Mouse (Mus musculus) midbrain, embryonic 11.5 days (tissue): ENCODE results near the gene Klhl5. TPM values are rescaled to one million over a fixed set of nuclear protein-coding genes. Genes with fewer than 3 reads are reported as not detected.

Experiments
- ATAC-seq: fragments of 200-750 bp; cut with Nextera tagmentation; 2 replicates; pipeline ENCODE4 v1.8.0; 2017; ENCODE audit warnings: moderate TSS enrichment, moderate library complexity; ENCODE audit not compliant: low FRiP score
- DNase-seq: peaks from one replicate; pipeline ENCODE4 v3.0.0; 2015; ENCODE audit warnings: low spot score; ENCODE audit errors: missing footprints
- H3K27ac ChIP-seq: fragments of 300-500 bp; sonication (generic); 2 replicates; pipeline ENCODE4 v1.5.1; 2014; ENCODE audit warnings: low read depth, low read length
- H3K27me3 ChIP-seq: fragments of 300-500 bp; sonication (generic); 2 replicates; pipeline ENCODE4 v1.6.1; 2014; ENCODE audit warnings: mild to moderate bottlenecking, low read length, moderate library complexity, mixed read lengths; ENCODE audit not compliant: control insufficient read depth, insufficient read depth
- H3K36me3 ChIP-seq: fragments of 300-500 bp; sonication (generic); 2 replicates; pipeline ENCODE4 v1.6.1; 2014; ENCODE audit warnings: mild to moderate bottlenecking, low read length, moderate library complexity, mixed read lengths; ENCODE audit not compliant: control insufficient read depth, insufficient read depth
- H3K4me1 ChIP-seq: fragments of 300-500 bp; sonication (generic); 2 replicates; pipeline ENCODE4 v1.6.1; 2014; ENCODE audit warnings: low read length; ENCODE audit not compliant: control insufficient read depth, insufficient read depth
- H3K4me2 ChIP-seq: fragments of 300-500 bp; sonication (generic); 2 replicates; pipeline ENCODE4 v1.6.1; 2014; ENCODE audit warnings: mild to moderate bottlenecking, moderate library complexity
- H3K4me3 ChIP-seq: fragments of 300-500 bp; sonication (generic); 2 replicates; pipeline ENCODE4 v1.5.1; 2014; ENCODE audit warnings: low read depth, low read length
- H3K9ac ChIP-seq: fragments of 300-500 bp; sonication (generic); 2 replicates; pipeline ENCODE4 v1.6.1; 2014; ENCODE audit warnings: low read length
- H3K9me3 ChIP-seq: fragments of 300-500 bp; sonication (generic); 2 replicates; pipeline ENCODE4 v1.6.1; 2016; ENCODE audit warnings: low read length; ENCODE audit not compliant: control insufficient read depth
- WGBS: fragments of 180-500 bp; shearing (Covaris S2); extraction: QIAGEN DNeasy Blood & Tissue Kit; methylation state at CpG from one replicate; pipeline ENCODE4 v1.1.7; 2014; 5-methylcytosine and 5-hydroxymethylcytosine counted together
- polyA plus RNA-seq: library from polyadenylated mRNA; unstranded; fragments of >200 nt; fragmentation: Nextera tagmentation; extraction: Ambion mirVana; gene quantifications from 2 replicates; pipeline ENCODE4 v1.2.1, GENCODE M21; 2014

Klhl5 gene
- polyA plus RNA-seq, 1 experiment from 2014 or later, result 20.6 TPM

DNA sequence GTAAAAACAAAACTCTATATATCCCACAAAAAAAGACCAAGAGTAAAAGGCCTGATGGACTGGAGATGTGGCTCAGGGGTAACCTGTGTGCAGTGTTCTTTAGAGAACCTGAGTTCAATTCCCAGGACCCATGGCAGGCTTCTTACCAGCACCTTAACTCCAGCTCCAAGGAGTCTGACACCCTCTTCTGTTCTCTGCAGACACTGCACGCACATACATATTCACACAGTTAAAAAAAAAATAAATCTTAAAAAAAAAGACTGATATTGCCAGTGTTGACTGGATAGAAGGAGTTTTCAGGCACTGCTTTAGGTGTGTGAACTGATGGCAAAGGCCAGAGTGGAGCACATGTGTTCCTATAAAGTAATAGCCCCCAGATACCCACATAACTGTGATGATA, 18.8 kb downstream of the Klhl5 start:
- Histone ChIP-seq H3K4me3 (no peak overlapping the region), H3K27me3 (no peaks in the 10 kb centered on the region), H3K36me3 (no peaks in the 10 kb centered on the region), H3K9me3 (no peaks in the 10 kb centered on the region), H3K4me2 (no peak overlapping the region), H3K27ac (no peak overlapping the region), H3K9ac (no peak overlapping the region), H3K4me1 (no peaks in the 10 kb centered on the region)
- ATAC-seq (no peak), DNase-seq (no peak)
- 89% methylated on average over 1 of the region's 1 CpGs for WGBS

DNA sequence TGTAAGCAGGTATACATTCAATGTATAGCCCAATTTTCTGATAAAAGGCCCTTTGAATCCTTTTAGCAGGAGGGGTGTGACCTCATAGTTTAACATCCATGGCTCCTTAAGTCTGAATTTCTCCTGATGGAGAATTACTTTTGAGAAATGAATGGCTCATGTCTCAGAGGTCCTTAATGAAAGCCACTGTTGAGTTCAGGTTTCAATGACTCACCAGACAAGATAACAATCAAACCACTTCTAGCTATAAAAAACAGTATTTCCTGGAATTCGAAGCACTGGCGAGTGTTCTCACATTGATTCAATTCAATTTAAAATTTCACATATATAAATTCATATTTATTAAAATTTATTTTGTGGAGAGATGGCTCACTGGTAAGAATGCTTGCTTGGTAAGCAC, 21.1 kb downstream of the Klhl5 start:
- DNase-seq (no peak), ATAC-seq (no peak)
- Histone ChIP-seq H3K27ac (no peak overlapping the region), H3K4me2 (no peak overlapping the region), H3K36me3 (no peaks in the 10 kb centered on the region), H3K9me3 (no peaks in the 10 kb centered on the region), H3K27me3 (no peaks in the 10 kb centered on the region), H3K9ac (no peak overlapping the region), H3K4me3 (no peak overlapping the region), H3K4me1 (peaks cover 5% of the 10 kb centered on the region; the same call in 1 of the 2 replicates)
- WGBS, result 83% methylated on average over 2 of the region's 2 CpGs

DNA sequence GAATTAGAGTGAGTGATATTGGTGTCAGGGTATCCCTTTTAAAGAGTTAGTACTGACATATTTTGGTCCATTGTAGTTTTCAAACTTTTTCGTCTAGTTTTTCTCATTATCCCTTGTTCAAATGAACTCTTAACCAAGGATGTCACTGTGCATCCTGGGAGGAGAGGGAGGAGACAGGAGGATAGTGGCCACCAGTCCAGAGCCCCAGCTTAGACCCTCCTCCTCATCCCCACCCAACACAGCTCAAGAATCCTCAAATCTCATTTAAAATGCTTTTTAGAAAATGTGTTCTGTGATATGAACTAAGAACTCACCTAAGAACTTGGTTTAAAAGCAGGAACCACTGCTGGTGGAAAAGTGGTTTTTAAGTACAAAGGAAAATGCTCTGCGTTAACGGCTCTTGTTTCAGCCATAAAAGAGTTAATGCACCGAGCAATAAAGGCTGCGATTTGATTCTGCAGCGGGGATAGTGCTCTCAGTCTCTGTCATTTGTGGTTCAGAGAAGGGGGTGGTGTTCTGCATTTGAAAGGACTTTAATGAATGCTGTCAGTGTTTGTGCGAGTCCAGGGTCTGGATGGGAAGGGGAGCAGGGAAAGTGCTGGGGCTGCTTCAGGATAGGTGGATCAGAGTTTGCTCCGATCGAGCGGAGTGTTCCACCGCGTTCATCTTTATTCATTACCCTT, 23.3 kb downstream of the Klhl5 start:
- under 1% methylated on average over 12 of the region's 12 CpGs for WGBS
- H3K4me1 ChIP-seq, result peaks cover 5% of the 10 kb centered on the region; the same call in 1 of the 2 replicates

DNA sequence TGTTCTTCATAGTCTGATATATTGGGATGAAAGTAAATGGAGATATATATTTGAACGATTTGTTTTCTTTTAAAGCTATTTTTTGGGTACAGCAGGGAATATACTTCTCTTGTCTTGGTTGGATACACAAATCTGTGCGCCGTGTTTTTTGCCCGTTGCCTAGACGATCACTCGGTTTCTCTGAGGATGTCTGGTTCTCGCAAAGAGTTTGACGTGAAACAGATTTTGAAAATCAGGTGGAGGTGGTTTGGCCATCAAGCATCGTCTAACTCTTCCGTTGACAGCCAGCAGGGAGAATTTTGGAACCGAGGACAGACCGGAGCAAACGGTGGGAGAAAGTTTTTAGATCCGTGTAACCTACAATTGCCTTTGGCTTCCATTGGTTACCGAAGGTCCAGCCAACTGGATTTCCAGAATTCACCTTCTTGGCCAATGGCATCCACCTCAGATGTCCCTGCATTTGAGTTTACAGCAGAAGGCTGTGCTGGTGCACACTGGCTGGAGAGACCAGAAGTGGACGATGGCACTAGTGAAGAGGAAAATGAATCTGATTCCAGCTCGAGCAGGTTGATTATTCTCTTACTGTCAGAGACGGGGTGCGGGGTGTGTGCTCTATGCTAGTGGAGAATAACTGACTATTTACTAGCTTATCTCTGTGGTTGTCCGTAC, 24.0 kb downstream of the Klhl5 start:
- ATAC-seq (peak; percentile 23; the same call in 1 of the 2 replicates), DNase-seq (peak; percentile 95)
- Histone ChIP-seq H3K27me3 (no peaks in the 10 kb centered on the region), H3K9ac (peak overlapping the region; percentile 60), H3K36me3 (no peaks in the 10 kb centered on the region), H3K9me3 (no peaks in the 10 kb centered on the region), H3K4me1 (peaks cover 5% of the 10 kb centered on the region; the same call in 1 of the 2 replicates), H3K27ac (peak overlapping the region; percentile 62), H3K4me2 (peak overlapping the region; percentile 74), H3K4me3 (peak overlapping the region; percentile 49)
- 12% methylated on average over 20 of the region's 20 CpGs for WGBS

More for the DNA sequence above, 23.3 kb downstream of the Klhl5 start:
- Histone ChIP-seq H3K9ac (peak overlapping the region; percentile 60; the same call in 1 of the 2 replicates), H3K9me3 (no peaks in the 10 kb centered on the region), H3K4me3 (peak overlapping the region; percentile 49), H3K27me3 (no peaks in the 10 kb centered on the region), H3K36me3 (no peaks in the 10 kb centered on the region), H3K4me2 (peak overlapping the region; percentile 74), H3K27ac (peak overlapping the region; percentile 62)
- DNase-seq, result peak; percentile 95
- ATAC-seq, result peak; percentile 95

DNA sequence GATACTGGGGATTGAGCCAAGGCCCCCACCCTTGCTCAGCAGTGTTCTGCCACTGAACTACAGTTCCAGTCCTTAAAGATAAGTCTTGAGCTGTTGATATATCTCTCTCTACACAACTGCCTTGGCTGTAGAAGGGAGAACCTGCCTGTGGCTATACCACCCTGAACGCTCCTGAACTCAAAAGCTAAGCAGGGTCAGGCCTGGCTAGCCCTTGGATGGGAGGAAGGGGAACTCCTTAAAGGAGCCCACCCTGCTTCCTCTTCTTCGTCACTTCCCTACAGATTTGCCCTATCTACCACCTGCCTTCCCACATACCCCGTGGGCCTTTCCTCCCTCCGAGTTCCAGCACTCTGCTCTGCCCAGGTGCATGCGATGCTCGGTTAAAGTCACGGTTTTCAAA, 28.8 kb downstream of the Klhl5 start:
- H3K36me3 ChIP-seq, result no peaks in the 10 kb centered on the region
- H3K27me3 ChIP-seq, result no peaks in the 10 kb centered on the region
- no peak overlapping the region for H3K27ac ChIP-seq
- no peak for ATAC-seq
- H3K4me2 ChIP-seq, result no peak overlapping the region
- WGBS, result 86% methylated on average over 7 of the region's 7 CpGs
- peaks cover 5% of the 10 kb centered on the region; the same call in 1 of the 2 replicates for H3K4me1 ChIP-seq
- H3K4me3 ChIP-seq, result no peak overlapping the region
- no peak for DNase-seq
- no peak overlapping the region for H3K9ac ChIP-seq
- no peaks in the 10 kb centered on the region for H3K9me3 ChIP-seq

DNA sequence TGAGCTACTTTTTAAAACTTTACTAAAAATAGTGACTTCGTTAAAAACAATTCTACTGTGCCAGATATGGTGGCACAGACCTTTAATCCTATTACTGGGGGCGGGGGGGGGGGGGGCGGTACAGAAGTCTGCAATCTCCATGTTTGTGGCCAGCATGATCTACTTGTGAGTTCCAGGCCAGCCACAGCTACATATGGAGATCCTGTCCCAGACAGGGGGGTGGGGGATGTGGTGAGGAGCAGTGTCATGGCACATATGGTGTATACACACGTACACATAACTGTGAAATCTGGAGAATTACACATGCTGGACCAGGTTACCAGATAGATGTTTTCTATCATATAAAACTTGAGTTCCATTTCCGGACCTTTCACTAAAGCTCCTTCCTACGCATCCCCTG, 29.7 kb downstream of the Klhl5 start:
- DNase-seq (no peak), ATAC-seq (no peak)
- Histone ChIP-seq H3K9me3 (no peaks in the 10 kb centered on the region), H3K4me2 (no peak overlapping the region), H3K4me1 (no peaks in the 10 kb centered on the region), H3K27me3 (no peaks in the 10 kb centered on the region), H3K9ac (no peak overlapping the region), H3K27ac (no peak overlapping the region), H3K36me3 (no peaks in the 10 kb centered on the region), H3K4me3 (no peak overlapping the region)
- 81% methylated on average over 6 of the region's 6 CpGs for WGBS

DNA sequence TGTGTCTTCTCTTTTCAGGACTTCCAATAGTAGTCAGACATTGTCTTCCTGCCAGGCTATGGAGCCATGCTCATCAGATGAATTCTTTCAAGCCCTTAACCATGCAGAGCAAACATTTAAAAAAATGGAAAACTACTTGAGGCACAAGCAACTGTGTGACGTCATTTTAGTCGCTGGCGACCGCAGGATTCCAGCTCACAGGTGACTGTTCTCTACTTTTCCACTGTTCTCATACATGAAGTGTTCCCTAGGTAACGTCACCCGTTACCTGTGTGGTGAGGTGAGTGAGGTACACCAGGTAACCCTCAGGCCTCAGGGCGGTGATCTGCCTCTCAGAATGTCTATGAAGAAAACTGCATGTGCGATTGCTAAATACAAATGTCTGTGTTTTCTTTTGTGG, 33.9 kb downstream of the Klhl5 start:
- Histone ChIP-seq H3K9ac (no peak overlapping the region), H3K9me3 (no peaks in the 10 kb centered on the region), H3K4me2 (no peak overlapping the region), H3K4me1 (no peaks in the 10 kb centered on the region), H3K36me3 (no peaks in the 10 kb centered on the region), H3K4me3 (no peak overlapping the region), H3K27ac (no peak overlapping the region), H3K27me3 (no peaks in the 10 kb centered on the region)
- ATAC-seq (no peak), DNase-seq (no peak)
- WGBS, result 92% methylated on average over 8 of the region's 8 CpGs

DNA sequence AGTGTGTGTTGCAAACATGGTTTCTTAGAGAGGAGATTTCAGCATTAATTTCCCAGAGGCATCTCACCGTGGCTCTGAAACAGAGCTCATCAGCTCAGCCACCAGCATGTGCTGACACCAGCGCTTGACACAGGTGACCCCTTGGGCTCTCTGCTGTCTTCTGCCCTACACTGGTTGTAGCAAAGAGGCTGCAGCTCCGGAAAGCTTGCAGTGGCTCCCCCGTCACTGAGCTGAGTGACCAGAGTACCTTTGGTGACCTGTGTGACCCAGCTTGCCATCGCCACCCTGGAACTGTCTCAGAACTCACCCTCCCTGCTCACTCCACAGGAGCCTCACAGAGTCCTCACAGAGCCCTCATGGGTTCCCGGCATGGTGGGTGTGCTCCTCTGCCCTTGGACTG, 34.9 kb downstream of the Klhl5 start:
- no peak for ATAC-seq
- no peak for DNase-seq
- Histone ChIP-seq H3K4me3 (no peak overlapping the region), H3K4me1 (no peaks in the 10 kb centered on the region), H3K9ac (no peak overlapping the region), H3K27me3 (no peaks in the 10 kb centered on the region), H3K9me3 (no peaks in the 10 kb centered on the region), H3K36me3 (no peaks in the 10 kb centered on the region), H3K27ac (no peak overlapping the region), H3K4me2 (no peak overlapping the region)
- 85% methylated on average over 6 of the region's 6 CpGs for WGBS

DNA sequence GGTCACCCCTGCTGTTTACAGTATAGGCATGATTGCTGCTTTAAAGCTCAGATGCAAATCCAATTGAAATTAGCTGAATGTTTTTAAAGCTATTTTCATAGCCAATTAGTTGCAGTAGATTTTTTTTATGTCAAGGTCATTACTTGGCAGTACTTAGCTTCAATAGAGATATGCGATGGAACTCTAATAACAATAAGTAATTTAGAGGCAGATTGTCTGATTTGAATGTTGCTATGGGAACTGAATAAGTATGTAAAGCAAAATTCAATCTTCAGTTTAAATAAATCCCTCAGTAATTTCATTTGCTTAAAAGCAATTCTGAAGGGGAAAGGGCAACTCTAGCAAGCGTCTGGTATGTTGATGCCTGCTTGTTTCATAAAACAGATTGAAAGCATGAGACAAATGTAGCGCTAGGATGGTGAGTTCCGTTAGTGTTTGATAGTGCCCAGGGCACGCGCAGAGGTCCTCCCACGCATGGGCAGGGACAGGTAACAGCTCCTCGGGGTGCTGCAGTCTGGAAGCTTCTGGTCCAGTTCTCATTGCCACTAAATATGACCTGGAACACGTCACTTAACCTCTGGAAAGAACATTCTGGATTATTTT, 38.3 kb downstream of the Klhl5 start:
- H3K9me3 ChIP-seq, result no peaks in the 10 kb centered on the region
- no peaks in the 10 kb centered on the region for H3K27me3 ChIP-seq
- DNase-seq, result no peak
- H3K27ac ChIP-seq, result no peak overlapping the region
- peaks cover 3% of the 10 kb centered on the region; the same call in 1 of the 2 replicates for H3K36me3 ChIP-seq
- no peak for ATAC-seq
- H3K9ac ChIP-seq, result no peak overlapping the region
- no peak overlapping the region for H3K4me3 ChIP-seq
- H3K4me1 ChIP-seq, result no peaks in the 10 kb centered on the region
- no peak overlapping the region for H3K4me2 ChIP-seq
- WGBS, result 89% methylated on average over 9 of the region's 9 CpGs
